Mouse (Mus musculus): Measurements from ENCODE around the gene Bcl2a1b. TPM values are rescaled to one million over a fixed set of nuclear protein-coding genes. Genes with fewer than 3 reads are reported as not detected.
"Not testable (repeated sequence)": the region's sequence is repeated elsewhere in the genome, so short reads cannot be mapped to it uniquely, and the experiment has no call there.

Gene Bcl2a1b
- total and polyA plus RNA-seq, 2 experiments from 2014 or later = 0.16 to 2.4 TPM

DNA sequence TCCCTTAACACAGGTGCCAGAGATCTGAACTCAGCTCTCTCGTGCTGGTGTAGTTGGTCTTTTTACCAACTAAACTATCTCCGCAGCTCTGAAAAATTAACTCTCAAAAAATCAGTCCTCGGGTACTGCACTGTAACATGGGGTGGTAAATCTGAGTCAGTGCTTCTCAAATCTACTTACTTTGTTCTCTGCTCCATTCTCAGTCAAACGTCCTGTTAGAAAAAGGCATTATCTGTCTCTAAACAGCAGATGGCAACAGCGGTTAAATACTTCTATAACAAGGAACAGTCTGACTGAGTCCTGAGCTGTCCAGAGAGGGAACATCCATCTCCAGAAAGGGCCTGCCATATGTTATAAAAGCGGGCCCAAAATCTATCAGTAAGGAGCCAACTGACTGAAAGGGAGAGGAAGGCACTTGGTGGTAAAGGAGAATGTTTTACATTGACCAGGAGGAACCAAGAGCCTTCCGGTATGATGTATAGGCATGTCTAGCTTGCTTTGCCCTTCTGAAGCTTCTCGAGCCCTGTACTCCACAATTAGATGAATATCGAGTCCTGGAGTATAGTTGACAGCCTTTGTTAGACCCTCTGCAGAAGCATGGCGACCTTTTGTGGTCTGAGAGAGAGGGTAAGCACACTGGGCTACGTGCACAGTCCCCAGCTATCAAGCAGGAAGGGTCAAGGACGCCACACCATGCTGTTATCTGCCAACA, 11.5 kb downstream of the Bcl2a1b start, which contains the start of gene Mthfs:
Gene Mthfs (plus strand): TSS at position 324 of the 712 bp plus-strand sequence.
- DNase-seq (ENCODE audit: low spot score) = peak; percentile 6
- TF ChIP-seq CTCF (IDR thresholded peaks at IDR 0.05; ENCODE audit: low read depth) = peak; percentile 35; the same call in 1 of the 2 replicates
- 20% methylated on average over 9 of the region's 12 CpGs for WGBS

DNA sequence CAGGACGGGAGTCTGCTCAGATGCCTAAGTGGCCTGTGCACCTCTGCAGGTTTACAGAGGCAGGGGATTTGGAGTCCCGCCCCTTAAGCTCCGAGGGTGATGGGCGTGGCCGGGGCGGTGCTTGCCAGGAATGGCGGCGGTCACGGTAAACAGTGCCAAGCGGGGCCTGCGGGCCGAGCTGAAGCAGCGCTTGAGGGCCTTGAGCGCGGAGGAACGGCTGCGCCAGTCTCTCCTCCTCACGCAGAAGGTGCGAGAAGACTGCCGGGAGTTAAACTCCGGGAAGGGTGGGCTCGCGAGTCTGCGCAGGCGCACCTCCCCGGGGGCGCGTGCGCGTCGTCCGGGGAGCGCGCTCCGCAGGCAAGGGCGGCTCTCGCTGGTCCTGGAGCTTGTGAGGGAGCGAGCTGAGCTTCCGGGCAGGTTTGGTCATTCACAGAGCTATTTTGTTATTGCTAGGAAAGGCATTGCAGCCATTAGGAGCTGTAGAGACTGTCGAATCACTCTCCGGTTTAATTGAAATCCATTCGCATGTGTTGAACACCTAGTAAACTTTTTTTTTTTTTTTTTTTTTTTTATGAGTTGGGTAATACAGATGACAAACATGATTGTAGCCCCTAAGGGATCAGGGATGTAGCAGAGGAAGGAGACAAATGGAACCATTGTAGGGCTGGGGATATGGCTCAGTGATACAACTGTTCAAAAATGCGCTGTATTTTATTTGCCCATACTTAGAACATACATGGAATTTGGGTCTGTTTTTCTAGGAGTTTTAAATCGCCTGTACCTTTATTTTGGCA, 12.3 kb downstream of the Bcl2a1b start:
- H3K4me3 ChIP-seq (ENCODE audit: low read length) = peak overlapping the region; percentile 26
- not testable (repeated sequence) for H3K4me1 ChIP-seq (ENCODE audit: insufficient read depth, low read length); H3K36me3 ChIP-seq (ENCODE audit: insufficient read depth, low read length); H3K9ac ChIP-seq (replicated peaks; ENCODE audit: low read length); H3K27me3 ChIP-seq (ENCODE audit: insufficient read depth, low read length); H3K9me3 ChIP-seq (ENCODE audit: low read length)
- DNase-seq (ENCODE audit: low spot score) = peak; percentile 19
- H3K4me2 ChIP-seq (ENCODE audit: low read depth, low read length) = peak overlapping the region; percentile 40; the same call in 1 of the 2 replicates
- ATAC-seq = peak; percentile 96
- peak overlapping the region; percentile 74; the same call in 1 of the 2 replicates for H3K27ac ChIP-seq
- WGBS = 6% methylated on average over 15 of the region's 44 CpGs

More for the DNA sequence above, 11.5 kb downstream of the Bcl2a1b start, which contains the start of gene Mthfs:
- H3K27ac ChIP-seq = peak within 1 kb of the TSS; percentile 78; the same call in 1 of the 2 replicates
- H3K36me3 ChIP-seq (ENCODE audit: insufficient read depth, low read length); H3K4me1 ChIP-seq (ENCODE audit: insufficient read depth, low read length); H3K27me3 ChIP-seq (ENCODE audit: insufficient read depth, low read length); H3K9ac ChIP-seq (replicated peaks; ENCODE audit: low read length); H3K9me3 ChIP-seq (ENCODE audit: low read length): not testable (repeated sequence)
- peak; percentile 77 for ATAC-seq
- peak within 1 kb of the TSS; percentile 44 for H3K4me2 ChIP-seq (ENCODE audit: low read depth, low read length)
- peak within 1 kb of the TSS; percentile 26 for H3K4me3 ChIP-seq (ENCODE audit: low read length)

DNA sequence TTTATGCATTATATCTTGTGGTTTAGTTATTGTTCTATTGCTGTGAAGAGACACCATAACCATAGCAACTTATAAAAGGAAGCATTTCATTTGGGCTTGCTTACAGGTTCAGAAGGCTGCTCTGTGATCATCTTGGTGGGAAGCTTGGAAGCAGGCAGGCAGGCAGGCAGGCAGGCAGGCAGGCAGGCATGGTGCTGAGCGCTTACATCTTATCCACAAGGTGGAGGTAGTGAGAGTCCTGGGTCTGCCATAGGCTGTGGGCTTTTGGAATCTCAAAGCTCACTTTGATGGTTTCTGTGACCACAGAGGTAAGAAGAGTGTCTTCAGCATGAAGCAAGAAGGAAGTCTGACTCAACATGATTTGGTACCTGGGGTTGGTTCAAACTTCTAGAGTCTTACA, 13.4 kb downstream of the Bcl2a1b start:
- H3K36me3 ChIP-seq (ENCODE audit: insufficient read depth, low read length) = not testable (repeated sequence)

DNA sequence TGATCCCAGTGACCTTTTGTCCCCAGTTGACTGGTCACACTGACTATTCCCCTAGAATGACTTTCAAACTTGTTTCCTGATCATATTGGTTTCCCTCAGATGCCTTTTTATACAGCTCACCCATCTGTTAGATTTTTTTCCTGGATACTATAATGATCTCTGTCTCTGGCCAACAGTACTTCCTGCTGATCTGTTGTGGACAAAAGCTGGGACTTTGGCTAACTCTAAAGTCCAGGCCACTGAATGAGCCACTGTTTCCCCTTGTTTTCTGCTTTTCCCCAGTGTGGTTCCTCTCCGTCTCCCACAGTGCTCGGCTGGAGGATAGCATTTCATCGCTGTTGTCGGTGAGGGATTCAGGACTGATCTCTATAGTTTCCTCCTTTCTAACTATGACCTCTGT, 19.2 kb downstream of the Bcl2a1b start:
- not testable (repeated sequence) for H3K4me2 ChIP-seq (ENCODE audit: low read depth, low read length); DNase-seq (ENCODE audit: low spot score)

More for the DNA sequence above, 13.4 kb downstream of the Bcl2a1b start:
- H3K4me2 ChIP-seq (ENCODE audit: low read depth, low read length); H3K27ac ChIP-seq; H3K9ac ChIP-seq (replicated peaks; ENCODE audit: low read length); H3K4me3 ChIP-seq (ENCODE audit: low read length); H3K4me1 ChIP-seq (ENCODE audit: insufficient read depth, low read length); H3K27me3 ChIP-seq (ENCODE audit: insufficient read depth, low read length); ATAC-seq; DNase-seq (ENCODE audit: low spot score); H3K9me3 ChIP-seq (ENCODE audit: low read length): not testable (repeated sequence)
- WGBS = 45% methylated on average over 1 of the region's 1 CpGs
- peak; percentile 32; the same call in 1 of the 2 replicates for TF ChIP-seq CTCF (IDR thresholded peaks at IDR 0.05; ENCODE audit: low read depth)

DNA sequence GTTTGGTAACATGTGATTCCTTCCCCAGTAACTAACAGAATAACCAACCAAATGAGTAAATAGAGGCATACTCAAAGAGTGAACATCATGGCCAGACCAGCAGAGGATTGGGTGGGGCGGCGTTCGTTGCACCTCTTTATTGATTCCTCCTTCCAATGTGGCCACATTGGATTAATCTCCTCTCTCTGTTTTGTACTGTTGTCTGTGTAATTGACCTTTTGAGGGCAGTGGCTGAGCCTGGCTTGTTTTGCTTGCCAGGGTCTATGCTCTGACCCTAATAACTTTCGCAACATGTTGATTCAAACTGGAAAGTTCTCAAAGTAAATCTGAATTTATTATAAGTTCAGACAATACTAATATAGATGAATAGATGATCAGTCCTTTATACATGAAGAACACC, 20.7 kb downstream of the Bcl2a1b start:
- not testable (repeated sequence) for H3K27me3 ChIP-seq (ENCODE audit: insufficient read depth, low read length); H3K36me3 ChIP-seq (ENCODE audit: insufficient read depth, low read length); H3K9ac ChIP-seq (replicated peaks; ENCODE audit: low read length); H3K4me2 ChIP-seq (ENCODE audit: low read depth, low read length); H3K4me3 ChIP-seq (ENCODE audit: low read length); H3K27ac ChIP-seq; ATAC-seq; DNase-seq (ENCODE audit: low spot score); H3K4me1 ChIP-seq (ENCODE audit: insufficient read depth, low read length); H3K9me3 ChIP-seq (ENCODE audit: low read length)
- 96% methylated on average over 3 of the region's 4 CpGs for WGBS

More for the DNA sequence above, 19.2 kb downstream of the Bcl2a1b start:
- WGBS = 75% methylated on average over 4 of the region's 4 CpGs
- H3K9ac ChIP-seq (replicated peaks; ENCODE audit: low read length); H3K4me3 ChIP-seq (ENCODE audit: low read length); H3K4me1 ChIP-seq (ENCODE audit: insufficient read depth, low read length); H3K27ac ChIP-seq; H3K27me3 ChIP-seq (ENCODE audit: insufficient read depth, low read length); H3K9me3 ChIP-seq (ENCODE audit: low read length); H3K36me3 ChIP-seq (ENCODE audit: insufficient read depth, low read length); ATAC-seq: not testable (repeated sequence)

DNA sequence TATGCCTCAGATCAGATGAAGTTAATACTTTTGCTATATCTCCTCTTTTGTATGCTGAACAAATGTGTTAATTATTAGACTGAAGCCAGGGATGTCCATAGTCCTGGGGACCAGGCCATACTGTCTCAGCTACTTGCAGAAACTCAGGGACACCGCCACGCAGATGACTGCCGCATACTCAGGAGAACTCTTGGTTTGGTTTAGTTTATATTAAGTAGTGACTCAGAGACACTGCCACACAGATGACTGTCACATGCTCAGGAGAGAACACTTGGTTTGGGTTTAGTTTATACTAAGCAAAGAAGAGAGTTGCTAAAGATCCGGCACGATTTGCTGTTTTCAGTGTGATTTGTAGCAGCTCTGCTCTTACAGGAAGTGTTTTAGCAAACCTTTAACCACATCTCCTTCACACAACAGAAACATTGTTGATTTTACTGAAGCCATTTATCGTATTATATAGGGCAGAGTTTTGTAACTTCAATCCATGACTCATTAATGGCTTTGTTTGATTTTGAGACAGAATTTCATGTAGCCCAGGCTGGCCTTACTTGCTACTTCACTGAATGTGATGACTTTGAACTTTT, 21.8 kb downstream of the Bcl2a1b start:
- H3K9me3 ChIP-seq (ENCODE audit: low read length); H3K36me3 ChIP-seq (ENCODE audit: insufficient read depth, low read length); H3K4me3 ChIP-seq (ENCODE audit: low read length); H3K9ac ChIP-seq (replicated peaks; ENCODE audit: low read length); H3K4me1 ChIP-seq (ENCODE audit: insufficient read depth, low read length); H3K27me3 ChIP-seq (ENCODE audit: insufficient read depth, low read length); H3K27ac ChIP-seq; ATAC-seq; H3K4me2 ChIP-seq (ENCODE audit: low read depth, low read length); DNase-seq (ENCODE audit: low spot score): not testable (repeated sequence)
- WGBS = 91% methylated on average over 6 of the region's 6 CpGs
